Mouse (Mus musculus): ENCODE measurements at regions not wholly inside any gene's neighbourhood (a gene's known extent, or its start where the extent isn't known, plus 50 kb on each side); places are given as distances from the start of the nearest gene placed in this dataset.

- no peak for TF ChIP-seq CTCF (IDR thresholded peaks at IDR 0.05; ENCODE audit: low read depth)
- no peak for TF ChIP-seq EP300 (IDR thresholded peaks at IDR 0.05; ENCODE audit: low read depth)
Observed at GRCm38 (mm10) chr5:118878722-118879121, 318.2 kb downstream of the Med13l start.
